Mouse (Mus musculus) testis, adult 2 months (tissue): ENCODE measurements around the gene Pcnx. TPM values are rescaled to one million over a fixed set of nuclear protein-coding genes. Genes with fewer than 3 reads are reported as not detected.

Experiments used
- H3K27ac ChIP-seq: fragments of 200-500 bp; 2 replicates; pipeline ENCODE4 v1.5.1; 2012; ENCODE audit warnings: low read depth, low read length; ENCODE audit not compliant: control insufficient read depth, insufficient read depth
- H3K27me3 ChIP-seq: fragments of 200-500 bp; 2 replicates; pipeline ENCODE4 v1.6.1; 2012; ENCODE audit warnings: mild to moderate bottlenecking, low read length, moderate library complexity; ENCODE audit not compliant: control insufficient read depth, insufficient read depth
- H3K36me3 ChIP-seq: fragments of 200-500 bp; 2 replicates; pipeline ENCODE4 v1.6.1; 2012; ENCODE audit warnings: mild to moderate bottlenecking, low read length; ENCODE audit not compliant: control insufficient read depth, insufficient read depth
- H3K4me1 ChIP-seq: fragments of 200-500 bp; 2 replicates; pipeline ENCODE4 v1.6.1; 2012; ENCODE audit warnings: low read length; ENCODE audit not compliant: control insufficient read depth, insufficient read depth
- H3K4me3 ChIP-seq: fragments of 200-500 bp; 2 replicates; pipeline ENCODE4 v1.5.1; 2012; ENCODE audit warnings: low read depth, mild to moderate bottlenecking, low read length, moderate library complexity, mixed read lengths; ENCODE audit not compliant: control insufficient read depth
- CTCF ChIP-seq: fragments of 200-500 bp; IDR thresholded peaks from 2 replicates; pipeline ENCODE4 v1.5.1; 2012; ENCODE audit warnings: low read depth, mild to moderate bottlenecking, inconsistent platforms, low read length, moderate library complexity; ENCODE audit not compliant: control insufficient read depth, insufficient read depth, insufficient replicate concordance
- POLR2A ChIP-seq: fragments of 200-500 bp; IDR thresholded peaks from 2 replicates; pipeline ENCODE4 v1.6.1; 2012; ENCODE audit warnings: low read depth, mild to moderate bottlenecking, inconsistent platforms, low read length, moderate library complexity; ENCODE audit not compliant: control insufficient read depth
- polyA plus RNA-seq: library from polyadenylated mRNA; depleted of rRNA; stranded (reverse); fragments of >200 nt; gene quantifications from 2 replicates; pipeline ENCODE4 v1.2.3, GENCODE M21; 2012

Pcnx gene
- polyA plus RNA-seq, 1 experiment = 54.2 TPM

DNA sequence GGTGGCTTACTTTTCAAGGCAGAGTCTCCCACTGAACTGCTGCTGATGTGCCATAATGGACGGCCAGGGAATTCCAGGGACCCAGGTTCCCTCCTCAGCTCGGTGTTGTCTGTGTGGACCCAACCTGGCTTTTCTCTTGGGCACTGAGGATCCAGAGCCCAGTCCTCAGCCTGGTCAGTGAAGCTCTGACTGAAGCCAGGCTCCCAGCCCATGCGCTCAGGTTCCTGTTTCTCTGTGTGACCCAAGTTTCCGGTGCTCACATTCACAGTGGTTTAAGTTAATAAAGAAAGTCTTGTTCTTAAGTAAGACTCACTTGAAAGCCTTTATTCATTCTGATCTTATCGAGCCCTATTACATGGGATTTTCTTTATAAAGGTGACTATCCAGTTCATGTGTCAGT lies 74.7 kb downstream of the Pcnx start:
- Histone ChIP-seq H3K4me1 (no peaks in the 10 kb centered on the region), H3K27me3 (no peaks in the 10 kb centered on the region), H3K4me3 (no peak overlapping the region), H3K27ac (no peak overlapping the region), H3K36me3 (no peaks in the 10 kb centered on the region)
- TF ChIP-seq CTCF = no peak
- TF ChIP-seq POLR2A = no peak

DNA sequence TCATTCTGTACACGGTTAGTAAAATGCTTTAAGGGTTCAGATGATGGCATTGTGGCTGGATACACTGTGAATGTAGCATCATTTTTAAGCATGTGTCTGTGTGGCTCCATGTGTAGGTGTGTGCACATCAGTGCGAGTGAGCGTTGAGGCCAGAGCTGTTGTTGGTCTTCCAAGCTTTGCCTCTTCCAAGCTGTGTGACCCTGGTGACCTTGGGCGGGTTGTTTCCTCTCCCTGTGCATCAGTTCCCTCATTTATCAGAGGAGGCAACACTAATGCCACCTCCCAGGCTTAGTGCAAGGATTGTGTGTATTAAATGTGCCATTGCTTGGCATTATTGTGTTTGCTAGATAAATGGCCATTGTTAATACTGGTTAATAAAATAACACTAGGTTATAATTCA lies 76.2 kb downstream of the Pcnx start:
- no peak for TF ChIP-seq POLR2A
- TF ChIP-seq CTCF = no peak
- Histone ChIP-seq H3K27ac (no peak overlapping the region), H3K4me3 (no peak overlapping the region), H3K4me1 (no peaks in the 10 kb centered on the region), H3K27me3 (no peaks in the 10 kb centered on the region), H3K36me3 (no peaks in the 10 kb centered on the region)

DNA sequence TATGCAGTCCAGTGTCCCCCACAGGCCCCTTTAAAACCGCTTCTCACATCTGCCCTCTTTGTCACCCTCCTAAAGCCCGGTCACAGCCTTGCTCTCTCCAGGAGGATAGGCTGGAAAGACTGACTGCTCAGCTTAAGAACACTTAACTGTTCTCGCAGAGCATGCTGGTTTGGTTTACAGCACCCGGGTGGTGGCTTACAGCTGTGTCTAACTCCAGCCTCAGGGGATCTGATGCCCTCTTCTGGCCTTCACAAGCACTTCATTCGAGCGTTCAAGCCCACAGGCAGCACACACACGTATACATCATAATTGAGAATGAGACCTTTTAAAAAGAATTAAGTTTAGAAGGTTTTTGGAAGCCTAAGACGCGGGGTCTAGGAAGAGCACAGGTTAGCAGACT lies 81.4 kb downstream of the Pcnx start:
- H3K27me3 ChIP-seq = no peaks in the 10 kb centered on the region
- H3K4me1 ChIP-seq = no peaks in the 10 kb centered on the region
- no peak overlapping the region for H3K4me3 ChIP-seq
- TF ChIP-seq POLR2A (no peak), CTCF (no peak)
- no peak overlapping the region for H3K27ac ChIP-seq
- no peaks in the 10 kb centered on the region for H3K36me3 ChIP-seq

DNA sequence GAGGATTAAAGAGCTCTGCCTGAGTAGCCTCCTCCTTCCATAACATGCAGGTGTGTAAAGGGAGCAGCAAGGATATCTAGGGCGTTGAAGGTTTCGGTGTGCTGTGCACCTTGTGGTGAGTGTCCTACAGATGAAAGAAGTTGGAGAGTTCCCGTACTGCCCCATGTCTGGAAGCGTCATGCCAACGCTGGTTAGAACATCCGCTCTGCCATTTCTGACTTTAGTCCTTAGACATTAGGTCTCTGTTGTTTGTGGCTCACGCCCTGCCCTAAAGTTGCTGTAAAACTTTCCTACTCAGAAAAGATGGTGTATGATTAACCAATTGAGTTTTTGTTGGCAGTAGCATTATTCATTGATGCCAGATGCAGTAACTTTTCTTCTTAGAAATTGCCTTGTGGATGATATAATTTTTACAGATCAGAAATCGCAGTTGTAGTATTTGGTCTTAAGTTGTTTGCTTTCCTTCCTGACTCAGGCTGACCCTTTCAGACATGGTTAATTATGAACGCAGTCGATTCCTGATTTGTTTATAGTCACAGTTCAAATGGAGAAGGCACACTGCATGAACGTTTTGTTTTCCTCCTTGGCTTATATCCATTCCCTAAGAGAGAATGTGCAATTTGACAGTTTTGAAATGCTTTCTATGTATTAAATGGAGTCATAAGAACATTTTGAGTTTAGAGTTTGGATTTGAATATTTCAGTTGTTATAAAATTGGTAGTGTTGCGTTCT lies 83.7 kb downstream of the Pcnx start:
- no peak for TF ChIP-seq POLR2A
- no peak for TF ChIP-seq CTCF
- Histone ChIP-seq H3K4me1 (no peaks in the 10 kb centered on the region), H3K4me3 (no peak overlapping the region), H3K27ac (no peak overlapping the region), H3K36me3 (peaks cover 2% of the 10 kb centered on the region; the same call in 1 of the 2 replicates), H3K27me3 (no peaks in the 10 kb centered on the region)

DNA sequence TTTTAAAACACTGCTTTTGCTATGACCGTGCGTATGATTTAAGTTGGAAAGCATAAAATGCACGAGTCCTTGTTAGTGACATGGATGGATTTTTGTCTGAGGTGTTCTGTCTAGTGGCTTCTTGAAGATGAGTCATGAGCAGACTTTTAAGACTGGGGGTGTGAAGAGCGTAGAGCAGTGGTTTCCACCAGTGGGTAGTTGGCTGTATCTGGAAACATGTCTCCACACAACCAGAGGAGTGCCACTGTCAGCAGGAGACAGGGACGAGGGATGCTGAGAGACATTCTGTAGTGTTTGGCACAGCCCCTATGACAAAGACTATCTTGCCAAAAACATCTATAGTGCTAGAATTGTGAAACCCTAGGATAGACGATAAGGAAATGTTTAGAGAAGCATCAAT lies 89.2 kb downstream of the Pcnx start:
- no peak for TF ChIP-seq POLR2A
- no peak for TF ChIP-seq CTCF
- no peak overlapping the region for H3K27ac ChIP-seq

DNA sequence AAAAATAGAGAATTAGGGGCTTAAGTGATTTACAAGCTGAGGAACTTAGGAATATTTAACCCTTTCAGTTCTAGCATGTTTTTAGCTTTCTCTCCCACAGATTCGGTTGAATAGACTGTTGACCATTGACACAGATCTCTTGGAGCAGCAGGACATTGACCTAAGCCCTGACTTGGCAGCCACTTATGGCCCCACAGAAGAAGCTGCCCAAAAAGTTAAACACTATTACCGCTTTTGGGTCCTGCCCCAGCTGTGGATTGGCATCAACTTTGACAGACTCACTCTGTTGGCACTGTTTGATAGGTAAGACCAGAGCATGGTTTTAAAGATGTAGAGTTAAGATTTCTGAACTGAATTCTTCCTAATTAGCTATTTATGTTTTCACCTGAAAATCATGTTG lies 90.2 kb downstream of the Pcnx start:
- no peak overlapping the region for H3K27ac ChIP-seq
- H3K36me3 ChIP-seq = peaks cover 2% of the 10 kb centered on the region; the same call in 1 of the 2 replicates
- no peak overlapping the region for H3K4me3 ChIP-seq

More for the DNA sequence above, 89.2 kb downstream of the Pcnx start:
- Histone ChIP-seq H3K4me3 (no peak overlapping the region), H3K36me3 (peaks cover 2% of the 10 kb centered on the region; the same call in 1 of the 2 replicates), H3K4me1 (no peaks in the 10 kb centered on the region), H3K27me3 (no peaks in the 10 kb centered on the region)

DNA sequence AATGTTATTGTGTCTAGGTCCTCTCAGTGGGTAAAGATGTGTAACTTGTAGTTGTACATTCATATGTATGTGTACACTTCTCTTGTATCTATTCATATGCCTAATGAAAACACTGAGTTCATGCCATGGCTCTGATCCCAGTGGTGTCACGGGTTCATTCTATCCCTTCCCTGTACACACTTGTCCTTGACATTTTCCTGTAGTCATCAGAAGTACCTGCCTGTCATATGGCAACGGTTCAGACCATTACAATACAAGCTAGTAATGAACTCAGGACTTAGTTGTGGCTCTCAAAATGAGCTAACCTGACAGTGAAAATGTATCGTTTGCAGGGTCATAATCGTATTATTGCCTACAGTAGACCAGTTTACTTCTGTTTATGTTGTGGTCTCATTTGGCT lies 98.5 kb downstream of the Pcnx start:
- no peaks in the 10 kb centered on the region for H3K36me3 ChIP-seq
- H3K27me3 ChIP-seq = no peaks in the 10 kb centered on the region
- TF ChIP-seq CTCF (no peak), POLR2A (no peak)
- H3K4me3 ChIP-seq = no peak overlapping the region
- no peaks in the 10 kb centered on the region for H3K4me1 ChIP-seq
- H3K27ac ChIP-seq = no peak overlapping the region

More for the DNA sequence above, 90.2 kb downstream of the Pcnx start:
- no peaks in the 10 kb centered on the region for H3K4me1 ChIP-seq
- no peaks in the 10 kb centered on the region for H3K27me3 ChIP-seq
- no peak for TF ChIP-seq POLR2A
- TF ChIP-seq CTCF = no peak
